Mouse (Mus musculus) urinary bladder, postnatal 36 days (tissue): ENCODE results near the gene Ccdc69.
A peak's percentile ranks its signal among the peaks of the same experiment; 100 is the strongest.
"Not testable (repeated sequence)": the region's sequence is repeated elsewhere in the genome, so short reads cannot be mapped to it uniquely, and the experiment has no call there.

ENCODE experiments used
- DNase-seq, 2 experiments: peaks; one replicate each; pipeline ENCODE4 v3.0.0; 2022; ENCODE audit warnings: low spot score in 2 of 2, mixed read lengths in 1 of 2

Gene Ccdc69

DNA sequence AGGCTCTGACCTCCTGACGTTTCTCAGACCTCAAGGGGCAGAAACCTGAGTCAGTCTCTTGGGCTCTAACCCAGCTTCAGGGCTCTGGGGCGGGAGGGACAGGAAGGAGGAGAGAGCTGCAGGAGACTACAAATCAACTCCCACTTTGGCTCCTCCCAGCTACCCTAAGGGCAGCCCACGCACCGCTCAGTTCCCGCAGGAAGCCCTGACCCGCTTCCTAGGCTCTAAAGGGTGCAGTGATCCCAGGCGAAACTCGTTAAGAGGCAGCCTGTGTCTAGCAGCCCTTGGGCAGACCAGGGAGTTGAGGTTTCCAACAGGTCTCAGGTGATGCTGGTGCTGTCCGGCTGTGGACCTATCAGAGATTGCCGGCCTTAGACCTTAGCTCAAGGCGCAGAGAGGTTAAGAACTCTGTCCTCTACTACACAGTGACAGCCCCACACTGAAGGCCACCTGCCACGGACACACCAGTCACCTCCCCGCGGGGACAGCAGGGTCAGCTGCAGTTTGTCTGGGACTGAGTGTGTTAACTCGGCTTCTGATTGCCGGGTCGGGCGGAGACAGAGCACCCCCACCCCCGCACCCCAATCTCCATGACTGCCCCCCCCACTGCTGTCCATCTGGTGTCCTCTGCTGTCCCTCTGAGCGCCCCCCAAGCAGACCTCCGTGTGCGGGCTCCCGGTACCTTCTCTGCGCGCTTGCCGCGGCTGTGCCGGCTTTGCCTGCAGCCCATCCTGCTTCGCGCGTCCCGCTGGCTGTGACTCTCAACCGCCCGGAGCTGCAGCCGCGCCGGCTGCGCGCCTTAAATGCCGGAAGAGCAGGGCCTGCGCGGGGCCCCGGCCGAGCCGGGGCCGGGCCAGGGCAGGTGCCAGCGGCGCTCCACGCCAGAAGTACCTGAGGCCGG is at the start of gene Ccdc69:
Gene Ccdc69, minus strand, starts transcription at position 801 of the 901 bp plus-strand sequence.
- peak; percentile 52 to 75 for DNase-seq

DNA sequence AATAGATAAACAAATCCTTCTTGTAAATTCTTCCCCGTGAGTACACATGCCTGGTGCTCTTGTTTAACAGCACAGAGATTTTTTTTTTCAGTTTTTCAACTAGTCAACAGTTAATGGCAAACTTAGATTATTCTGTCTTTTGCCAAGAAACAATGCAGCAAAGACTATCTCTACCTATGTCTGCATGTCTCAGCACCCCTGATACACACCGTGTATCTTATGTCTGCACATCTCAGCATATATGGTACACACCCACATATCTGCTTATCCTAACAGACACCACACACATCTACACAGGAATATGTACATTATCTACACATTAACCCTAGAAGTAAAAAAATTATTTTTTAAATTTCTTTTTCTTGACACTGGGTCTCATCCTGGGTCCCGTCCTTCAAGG is 48.7 kb upstream of the Ccdc69 start:
- no peak for DNase-seq

DNA sequence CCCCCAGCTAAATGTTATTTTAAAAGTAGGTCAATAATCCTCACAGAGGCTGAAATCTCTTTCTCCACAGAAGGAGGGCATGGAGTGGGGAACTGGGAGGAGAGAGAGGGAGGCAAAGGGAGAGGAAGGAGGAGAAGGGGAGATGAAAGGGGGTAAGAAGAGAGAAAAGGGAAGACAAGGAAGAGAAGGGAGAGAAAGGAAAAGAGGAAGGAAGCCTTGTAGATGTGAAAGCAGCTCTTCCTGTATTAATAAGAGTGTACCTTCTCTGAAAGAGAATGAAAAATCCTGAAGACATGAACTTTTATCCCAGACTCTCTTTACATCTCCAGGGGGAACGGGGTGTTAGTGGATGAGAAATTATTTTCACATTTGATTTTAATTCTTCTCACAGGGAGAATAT is 43.5 kb upstream of the Ccdc69 start:
- no peak for DNase-seq

DNA sequence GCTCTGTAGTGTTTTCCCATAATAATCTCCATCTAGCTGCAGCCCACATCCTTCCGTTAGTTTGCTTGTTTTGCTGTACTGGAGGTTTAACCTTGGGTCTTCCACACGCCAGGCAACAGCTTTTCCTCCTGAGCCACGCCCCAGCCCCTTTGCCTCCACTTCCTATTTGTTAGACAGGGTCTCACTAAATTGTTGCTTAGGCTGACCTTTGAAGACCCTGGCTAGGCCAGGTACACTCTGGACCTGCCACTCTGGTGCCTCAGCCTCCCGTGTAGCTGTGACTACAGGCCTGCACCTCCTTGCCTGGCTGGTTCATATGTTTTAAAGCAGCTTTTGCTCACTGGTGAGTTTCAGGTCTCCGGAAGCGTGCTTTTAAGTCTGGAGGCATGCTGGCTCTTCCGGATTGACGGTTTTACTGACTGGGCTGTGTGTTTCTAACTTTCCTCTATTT is 42.9 kb upstream of the Ccdc69 start:
- DNase-seq: no peak

DNA sequence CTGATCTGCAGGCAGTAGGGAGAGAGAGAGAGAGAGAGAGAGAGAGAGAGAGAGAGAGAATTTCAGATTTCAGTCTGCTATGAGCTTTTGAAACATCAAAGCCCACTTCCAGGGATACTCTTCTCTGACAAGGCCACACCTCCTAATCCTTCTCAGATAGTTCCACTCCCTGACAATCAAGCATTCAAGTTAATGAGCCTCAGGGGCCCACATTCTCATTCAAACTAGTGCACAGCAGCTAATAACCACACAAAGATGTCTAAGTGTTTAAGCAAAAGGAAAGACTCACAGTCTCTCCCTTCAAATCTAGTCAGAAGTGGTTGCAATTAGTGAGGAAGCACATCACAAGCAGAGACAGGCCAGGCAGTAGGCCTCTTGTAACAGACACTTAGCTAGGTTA is 42.3 kb upstream of the Ccdc69 start:
- DNase-seq: no peak

DNA sequence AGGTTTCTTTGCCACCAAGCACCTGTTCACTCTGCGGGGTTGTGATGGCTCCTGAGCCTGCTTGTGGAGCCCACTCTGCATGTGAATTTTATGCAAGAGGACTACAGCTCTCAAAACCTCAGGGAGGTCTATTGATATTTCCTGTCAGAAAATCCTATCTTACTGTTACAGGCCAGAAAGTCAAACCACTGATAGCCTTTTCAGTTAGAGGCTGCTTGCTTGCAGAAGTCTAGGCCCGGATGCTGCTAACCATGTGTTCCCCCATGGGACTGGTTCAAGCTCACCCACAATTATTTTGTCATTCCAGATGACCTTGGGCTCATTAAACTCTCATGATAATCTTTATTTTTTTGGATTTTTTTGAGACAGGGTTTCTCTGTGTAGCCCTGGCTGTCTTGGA is 39.1 kb upstream of the Ccdc69 start:
- no peak for DNase-seq

DNA sequence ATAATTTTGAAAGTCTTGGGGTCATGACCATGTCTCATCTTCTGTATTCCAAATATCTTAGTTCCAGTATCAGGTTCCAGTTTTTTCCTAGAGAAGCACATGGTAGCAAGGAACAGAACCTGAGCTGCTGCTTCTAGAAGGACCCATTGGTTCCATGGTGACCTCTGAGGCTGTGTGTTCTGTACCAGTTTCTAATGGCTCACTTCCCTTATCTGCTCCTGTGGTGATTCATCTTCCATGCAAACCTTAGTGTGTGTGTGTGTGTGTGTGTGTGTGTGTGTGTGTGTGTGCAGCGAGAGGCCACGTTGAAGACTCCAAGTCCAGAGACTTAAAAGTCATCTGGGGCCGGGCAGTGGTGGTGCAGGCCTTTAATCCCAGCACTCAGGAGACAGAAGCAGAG is 38.1 kb upstream of the Ccdc69 start:
- no peak for DNase-seq

DNA sequence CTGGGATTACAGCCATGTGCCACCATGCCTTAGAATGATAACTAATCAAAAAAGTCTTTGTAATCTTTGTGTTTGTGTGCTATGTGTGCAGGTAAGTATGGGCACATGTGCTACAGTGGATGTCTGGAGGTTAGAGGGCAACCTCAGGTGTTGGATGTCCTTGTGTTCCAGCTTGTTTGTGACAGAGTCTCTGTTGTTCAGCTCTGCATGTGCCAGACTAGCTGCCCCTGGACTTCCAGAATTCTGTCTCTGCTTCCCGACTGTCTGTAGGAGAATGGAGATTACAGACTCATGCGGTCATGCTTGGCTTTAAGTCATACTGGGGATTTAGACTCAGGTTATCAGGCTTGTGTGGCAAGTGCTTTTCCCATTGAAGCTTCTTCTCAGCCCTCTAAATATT is 36.4 kb upstream of the Ccdc69 start:
- no peak for DNase-seq

DNA sequence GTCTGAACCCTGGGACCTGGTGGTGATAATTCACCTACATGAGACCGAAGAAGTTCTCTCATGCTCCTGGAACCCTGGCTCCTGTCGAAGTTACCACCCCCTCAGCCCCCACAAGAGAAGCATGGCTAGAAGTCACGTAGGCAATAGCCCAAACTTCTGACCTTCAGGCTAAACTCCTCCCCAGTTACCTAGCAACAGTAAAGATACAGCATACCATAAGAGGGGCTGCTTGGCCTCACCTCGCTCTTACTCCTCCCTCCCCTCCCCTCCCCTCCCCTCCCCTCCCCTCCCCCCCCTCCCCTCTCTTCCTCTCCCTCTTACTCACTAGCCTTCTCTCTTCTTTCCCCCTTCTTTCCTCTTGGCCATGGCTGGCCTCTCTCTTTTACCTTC is 35.9 kb upstream of the Ccdc69 start:
- not testable (repeated sequence) for DNase-seq

DNA sequence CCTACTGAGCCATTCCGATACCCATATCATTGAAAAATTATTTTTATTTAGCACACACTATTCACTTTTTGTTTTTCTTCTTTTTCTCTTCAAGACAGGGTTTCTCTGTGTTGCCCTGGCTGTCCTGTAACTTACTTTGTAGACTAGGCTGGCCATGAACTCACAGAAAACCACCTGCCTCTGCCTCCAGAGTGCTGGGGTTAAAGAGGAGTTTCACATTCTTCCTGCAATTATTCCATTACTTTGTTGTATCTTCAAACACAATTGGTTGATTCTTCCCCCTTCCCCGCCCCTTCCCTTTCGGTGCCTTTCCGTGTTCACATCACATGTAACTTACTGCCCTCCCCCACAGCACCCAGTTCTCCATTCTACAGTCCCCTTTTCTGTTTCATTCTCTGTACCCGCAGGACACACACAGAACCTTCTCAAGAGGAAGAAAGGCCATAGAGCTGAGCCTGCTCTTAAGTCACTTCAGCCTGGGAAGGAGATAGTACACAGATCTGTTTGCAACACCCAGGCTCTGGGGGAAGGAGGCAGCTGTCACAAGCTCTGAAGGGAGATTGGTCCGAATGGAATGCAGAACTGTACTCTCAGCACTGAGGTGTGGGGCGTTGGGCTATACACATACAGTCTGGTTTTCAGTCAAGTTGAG is 35.4 kb upstream of the Ccdc69 start:
- DNase-seq: no peak

DNA sequence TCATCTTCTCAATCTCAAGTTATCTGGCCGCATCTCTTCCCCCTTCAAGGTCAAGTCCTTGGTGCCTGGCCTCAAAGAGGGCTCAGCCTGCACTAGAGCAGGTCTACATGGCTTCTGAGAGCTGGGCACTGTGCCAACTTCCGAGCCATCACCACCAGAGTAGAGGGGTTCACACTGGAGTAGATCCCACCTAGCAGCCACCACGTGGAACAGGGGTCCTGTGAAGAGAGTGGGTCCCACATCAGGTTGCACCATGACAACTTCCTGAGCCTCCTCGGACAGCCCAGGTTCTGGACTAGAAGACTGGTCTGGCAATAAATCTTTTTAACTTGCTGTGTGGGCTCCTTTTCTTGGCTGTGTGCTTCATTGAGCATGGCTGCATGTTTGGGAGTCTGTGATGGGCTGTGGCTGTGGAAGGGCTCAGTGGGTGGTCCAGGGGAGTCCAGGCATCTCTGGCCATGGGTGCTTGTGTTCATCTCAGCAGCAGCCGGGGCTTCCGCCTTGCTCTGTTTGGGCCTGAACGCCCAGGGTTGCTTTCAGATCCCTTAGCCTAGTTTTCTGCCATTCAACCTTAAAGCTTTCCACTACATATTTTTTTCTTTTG is 32.7 kb upstream of the Ccdc69 start:
- DNase-seq: no peak

DNA sequence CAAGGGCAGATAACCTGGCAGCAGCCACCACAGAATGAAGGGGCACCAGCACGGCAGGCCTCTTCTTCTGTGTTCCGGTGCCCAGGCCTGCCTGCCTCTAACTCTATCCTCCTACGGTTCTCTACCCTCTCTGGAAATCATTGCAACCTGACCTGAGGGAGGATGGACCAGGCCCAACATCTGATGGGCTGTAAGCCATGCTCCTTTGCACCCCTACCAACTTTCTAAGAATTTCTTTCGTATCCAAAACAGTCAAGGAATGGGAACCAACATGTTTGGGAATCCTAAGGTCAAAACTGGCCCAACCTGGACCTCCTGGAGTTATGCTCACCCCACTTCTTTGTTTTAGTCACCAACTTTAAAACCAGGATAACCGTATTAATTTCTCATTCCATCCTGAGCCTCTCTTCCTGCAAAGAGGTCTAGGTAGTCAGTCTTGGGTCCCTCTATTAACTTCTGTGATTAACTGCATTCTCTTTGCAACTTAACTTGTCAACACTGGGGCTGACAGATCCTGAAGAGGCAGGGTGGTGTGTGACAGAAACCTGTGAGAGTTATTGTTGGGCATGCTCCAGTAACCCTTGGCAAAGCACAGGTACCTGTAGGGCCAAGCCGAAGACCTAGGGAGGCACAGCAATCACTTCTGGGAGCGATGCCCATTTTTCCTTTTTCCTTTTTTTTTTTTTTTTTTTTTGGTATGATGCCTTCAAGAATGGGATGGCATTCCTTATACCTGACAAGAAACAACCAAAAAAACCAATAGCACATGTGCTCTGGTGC is 31.8 kb upstream of the Ccdc69 start:
- DNase-seq: no peak

DNA sequence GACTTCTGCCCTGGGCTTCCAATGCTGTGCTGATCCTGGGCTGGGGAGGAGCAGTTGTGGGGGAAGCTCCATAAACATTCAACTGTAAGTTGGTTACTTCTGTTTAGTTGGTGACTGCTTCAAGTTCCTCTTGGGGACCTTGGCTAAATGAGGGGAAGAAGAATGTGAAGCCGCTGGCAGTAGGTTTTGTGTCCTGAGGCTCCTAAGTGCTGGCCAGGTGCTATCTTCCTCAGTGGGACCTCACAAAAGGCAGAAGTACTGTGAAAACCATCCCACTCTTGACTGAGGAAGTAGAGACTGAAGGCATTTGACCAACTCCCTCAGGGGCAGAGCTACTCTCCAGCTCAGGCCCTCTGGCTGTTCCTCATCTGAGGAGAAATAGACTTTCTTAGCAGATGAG is 28.7 kb upstream of the Ccdc69 start:
- DNase-seq: no peak

DNA sequence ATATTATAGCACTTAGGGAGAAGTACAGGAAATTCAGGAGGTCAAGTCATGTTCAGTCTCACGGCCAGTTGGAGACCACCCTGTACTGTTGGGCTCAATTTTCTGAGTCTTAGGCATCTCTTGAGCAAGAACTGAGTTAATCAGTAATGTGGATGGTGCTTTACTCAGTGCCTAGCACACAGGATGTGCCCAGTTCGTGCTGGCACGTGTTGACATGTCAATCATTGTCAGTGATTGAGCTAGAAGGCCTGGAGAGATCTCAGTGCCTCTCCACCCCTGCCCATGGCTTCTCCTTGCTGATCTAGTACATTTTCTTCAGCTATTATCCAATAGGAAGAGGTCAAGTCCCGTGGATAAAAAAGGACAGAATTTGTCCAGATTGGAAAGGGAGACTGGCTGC is 27.5 kb upstream of the Ccdc69 start:
- DNase-seq: no peak

DNA sequence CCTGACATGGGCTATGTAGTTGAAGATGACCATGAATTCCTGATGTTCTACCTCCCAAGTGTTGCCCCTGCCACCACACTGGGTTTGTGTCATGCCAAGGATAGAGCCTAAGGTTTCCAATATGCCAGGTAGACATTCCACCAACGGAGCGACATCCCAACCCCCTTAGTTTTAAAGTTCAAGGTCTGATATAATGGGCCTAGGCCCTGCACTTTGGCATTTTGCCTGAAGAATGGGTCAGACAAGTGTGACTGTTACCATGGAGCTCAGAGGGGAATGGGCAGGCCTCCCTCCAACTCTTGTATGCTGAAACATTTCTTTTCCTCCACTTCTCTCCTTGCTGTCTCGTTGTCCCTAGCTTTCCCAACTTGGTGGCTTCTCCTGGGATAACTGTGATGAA is 25.3 kb upstream of the Ccdc69 start:
- DNase-seq: no peak

DNA sequence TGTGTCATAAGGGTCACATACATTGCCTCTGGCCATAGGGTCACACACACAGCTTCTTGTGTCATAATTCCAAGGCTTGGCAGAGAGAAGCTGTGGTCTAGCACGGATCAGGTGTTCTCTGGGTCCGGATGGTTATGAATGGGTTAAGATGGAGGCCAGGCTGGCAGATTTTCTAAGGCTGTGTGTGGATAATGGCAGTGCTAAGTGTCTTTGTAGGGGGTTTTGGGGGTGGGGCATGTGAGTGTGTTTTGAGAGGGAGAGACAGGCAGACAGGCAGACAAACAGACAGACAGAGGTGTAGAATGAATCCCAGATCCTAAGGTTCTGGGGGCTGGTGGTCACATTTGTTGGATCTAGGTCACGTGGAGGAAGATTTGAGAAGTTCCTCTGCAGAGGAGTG is 24.1 kb upstream of the Ccdc69 start:
- DNase-seq: no peak

DNA sequence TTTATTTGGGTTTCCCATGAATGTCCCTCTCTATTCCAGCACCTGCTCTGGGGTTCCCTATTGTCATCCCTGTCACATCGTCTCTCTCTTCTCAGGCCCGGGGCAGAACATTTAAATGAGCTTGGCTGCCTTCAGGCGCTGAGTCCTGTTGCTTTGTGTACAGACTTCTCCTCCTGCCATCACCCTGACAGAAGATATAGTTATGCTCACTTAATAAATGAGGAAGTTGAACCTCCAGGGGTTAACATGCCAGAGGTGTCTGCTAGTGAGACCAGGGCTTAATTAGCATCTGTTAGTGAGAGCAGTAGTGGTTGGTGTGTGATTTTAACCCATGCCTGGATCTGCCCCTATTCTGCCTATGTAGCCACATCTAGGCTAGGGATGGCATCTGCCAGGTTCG is 21.9 kb upstream of the Ccdc69 start:
- DNase-seq: no peak

DNA sequence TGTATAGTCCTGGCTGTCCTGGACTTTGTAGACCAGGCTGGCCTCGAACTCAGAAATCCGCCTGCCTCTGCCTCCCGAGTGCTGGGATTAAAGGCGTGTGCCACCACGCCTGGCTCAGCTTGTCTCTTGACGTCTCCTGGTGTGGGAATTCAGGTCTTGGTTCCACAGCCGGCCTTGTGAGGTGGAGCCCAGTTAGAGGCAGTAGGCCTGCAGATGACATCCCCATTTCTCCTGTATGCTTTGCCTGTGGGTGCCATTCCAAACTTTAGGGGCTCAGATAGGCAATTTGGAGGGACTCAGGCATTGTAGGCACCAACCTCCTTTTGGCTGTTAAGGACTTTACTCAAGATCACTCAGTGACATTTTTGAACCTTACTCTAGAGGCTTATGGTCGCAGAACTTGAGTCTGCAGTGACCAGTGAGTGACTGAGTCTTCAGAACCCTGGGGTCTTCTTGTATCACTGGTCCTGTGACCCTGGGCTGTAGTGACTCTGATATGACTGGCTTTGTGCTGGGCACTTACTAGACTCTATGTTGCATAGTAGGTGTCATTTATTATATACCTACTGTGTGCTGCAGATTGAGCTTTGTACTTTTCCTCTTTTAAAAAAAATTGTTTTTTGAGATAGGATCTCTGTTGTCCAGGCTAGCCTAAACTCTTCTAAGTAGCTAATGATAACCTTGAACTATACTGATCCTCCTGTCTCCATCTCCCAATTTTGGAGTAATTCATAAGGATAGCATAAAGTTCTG is 21.3 kb upstream of the Ccdc69 start:
- no peak for DNase-seq

DNA sequence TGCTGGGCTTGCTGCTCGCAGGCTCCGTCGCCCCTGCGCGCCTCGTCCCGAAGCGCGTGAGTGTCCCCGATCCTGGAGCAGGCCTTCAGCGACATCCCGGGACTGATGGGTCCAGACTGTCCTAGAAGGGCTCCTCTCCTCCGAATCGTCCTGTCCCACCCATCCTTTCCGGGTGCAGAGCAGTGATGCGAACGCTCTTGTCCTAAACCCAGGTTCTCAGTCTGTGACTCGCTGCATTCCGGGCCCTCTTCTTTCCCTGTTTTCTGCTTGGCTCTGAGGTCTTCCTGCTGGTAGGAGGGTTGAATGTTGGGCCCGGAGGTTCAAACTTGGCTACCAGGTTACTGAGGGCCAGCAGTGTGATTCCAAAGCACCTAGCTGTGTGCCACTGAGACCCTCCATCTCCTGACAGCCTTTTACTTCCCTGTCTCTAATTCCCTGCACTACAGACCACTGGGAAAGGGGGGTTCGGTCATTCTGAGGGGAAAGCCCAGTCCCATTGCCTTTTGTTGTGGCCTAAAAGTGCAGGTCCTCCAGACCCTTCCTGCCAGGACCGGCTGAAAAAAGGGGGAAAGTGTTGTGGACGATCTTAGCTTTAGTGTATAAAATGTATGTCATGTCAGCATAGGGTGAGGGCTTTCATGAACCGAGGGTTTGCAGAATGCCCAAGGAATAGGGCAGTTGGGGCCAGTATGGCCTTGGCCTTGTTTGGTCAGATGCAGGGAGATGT is 20.4 kb upstream of the Ccdc69 start:
- DNase-seq: no peak

DNA sequence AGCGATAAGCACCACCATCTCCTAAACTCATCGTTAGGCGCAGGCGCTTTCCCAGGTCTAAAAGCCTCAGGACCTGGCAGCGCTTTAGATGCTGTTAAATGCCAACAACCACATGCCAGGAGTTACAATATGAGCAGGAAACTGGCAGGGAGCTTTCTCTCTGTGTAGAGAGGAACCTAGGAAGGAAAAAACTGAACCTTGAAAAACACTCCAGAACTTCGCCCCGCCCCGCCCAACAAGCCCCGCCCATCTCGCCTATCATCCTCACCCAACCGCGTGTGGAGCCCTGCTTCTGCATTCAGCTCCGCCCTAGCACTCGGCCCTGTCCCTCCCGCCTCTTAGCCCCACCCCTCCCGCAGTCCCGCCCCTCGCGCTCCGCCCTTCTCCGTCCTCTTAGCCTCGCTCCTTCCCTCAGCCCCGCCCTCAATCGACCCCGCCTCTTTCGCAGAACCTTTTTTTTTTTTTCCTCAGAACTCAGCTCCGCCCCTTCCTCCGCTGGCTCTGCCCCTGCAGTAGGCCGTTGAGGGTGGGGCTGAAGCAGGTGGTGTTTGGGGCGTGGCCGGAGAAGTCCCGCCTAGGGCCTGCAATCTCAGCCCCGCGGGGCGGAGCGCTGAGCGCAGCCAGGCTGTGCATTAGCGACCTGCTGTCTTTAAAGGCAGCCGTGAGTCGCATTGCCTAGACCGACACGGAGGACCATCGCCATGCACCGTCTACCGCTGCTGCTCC is 19.7 kb upstream of the Ccdc69 start, which contains the start of gene Gm2a:
Gene Gm2a, plus strand, starts transcription at position 653 of the 726 bp plus-strand sequence.
- DNase-seq: peak; percentile 91 to 94
